Mouse (Mus musculus) G1E-ER4 (cell line): ENCODE measurements around the gene Pdss2. TPM values are rescaled to one million over a fixed set of nuclear protein-coding genes. Genes with fewer than 3 reads are reported as not detected.

Experiments
- GATA1 ChIP-seq: IDR thresholded peaks from one replicate; pipeline ENCODE4 v1.8.0; 2012; ENCODE audit warnings: low read length, inconsistent platforms
- polyA plus RNA-seq: library from polyadenylated mRNA; stranded (reverse); fragments of >175 nt; gene quantifications from 2 replicates; pipeline ENCODE4 v1.2.3, GENCODE M21; 2012

The Pdss2 gene
- polyA plus RNA-seq, 1 experiment = 4.2 TPM

DNA sequence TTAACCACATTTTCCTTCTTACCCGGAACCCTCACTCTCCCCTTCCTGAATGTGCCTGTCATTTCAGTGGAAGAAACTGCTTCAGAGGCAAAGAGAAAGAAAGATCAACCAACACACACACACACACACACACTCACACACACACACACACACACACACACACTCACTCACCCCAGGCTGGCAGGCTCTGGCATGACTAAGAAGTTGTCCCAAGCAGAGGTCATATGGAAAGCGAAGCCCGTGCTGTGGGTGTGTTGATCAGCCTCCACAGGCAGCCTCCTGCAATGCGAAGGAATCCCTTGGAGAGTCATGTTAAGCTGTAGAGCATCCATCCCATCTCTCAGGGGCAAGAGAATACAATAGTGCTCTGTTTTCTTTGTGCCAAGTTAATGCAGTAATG, 154.0 kb downstream of the Pdss2 start:
- TF ChIP-seq GATA1 = no peak

DNA sequence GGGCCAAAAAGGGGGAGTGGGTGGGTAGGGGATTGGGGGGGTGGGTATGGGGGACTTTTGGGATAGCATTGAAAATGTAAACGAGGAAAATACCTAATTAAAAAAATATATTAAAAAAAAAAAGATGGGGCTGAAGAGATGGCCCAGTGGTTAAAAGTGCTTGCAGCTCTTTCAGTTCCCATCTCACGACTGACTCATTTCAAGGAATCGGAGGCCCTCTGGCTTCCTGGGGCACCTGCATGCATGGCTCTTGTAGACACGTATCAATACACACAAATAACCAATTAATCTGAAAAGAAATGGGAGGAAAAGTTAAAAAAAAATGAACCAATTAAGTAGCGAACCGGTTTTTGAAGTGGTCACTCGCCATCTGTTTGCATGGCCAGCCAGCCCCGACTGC, 155.5 kb downstream of the Pdss2 start:
- no peak for TF ChIP-seq GATA1

DNA sequence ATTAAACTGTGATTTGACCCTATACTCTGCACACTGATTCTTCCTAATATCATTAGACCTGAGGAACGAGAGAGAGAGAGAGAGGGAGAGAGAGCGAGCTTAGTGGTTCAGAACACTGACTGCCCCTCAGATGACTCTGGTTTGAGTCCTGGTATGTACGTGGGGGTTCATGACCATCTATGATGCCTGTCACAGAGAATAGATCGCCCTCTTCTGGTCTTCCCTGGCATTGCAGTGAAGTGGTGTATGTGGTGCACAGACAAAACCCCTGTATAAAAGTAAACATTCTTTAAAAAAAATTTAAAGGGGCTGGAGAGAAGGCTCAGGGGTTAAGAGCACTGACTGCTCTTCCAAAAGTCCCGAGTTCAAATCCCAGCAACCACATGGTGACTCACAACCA, 157.0 kb downstream of the Pdss2 start:
- TF ChIP-seq GATA1 = no peak

DNA sequence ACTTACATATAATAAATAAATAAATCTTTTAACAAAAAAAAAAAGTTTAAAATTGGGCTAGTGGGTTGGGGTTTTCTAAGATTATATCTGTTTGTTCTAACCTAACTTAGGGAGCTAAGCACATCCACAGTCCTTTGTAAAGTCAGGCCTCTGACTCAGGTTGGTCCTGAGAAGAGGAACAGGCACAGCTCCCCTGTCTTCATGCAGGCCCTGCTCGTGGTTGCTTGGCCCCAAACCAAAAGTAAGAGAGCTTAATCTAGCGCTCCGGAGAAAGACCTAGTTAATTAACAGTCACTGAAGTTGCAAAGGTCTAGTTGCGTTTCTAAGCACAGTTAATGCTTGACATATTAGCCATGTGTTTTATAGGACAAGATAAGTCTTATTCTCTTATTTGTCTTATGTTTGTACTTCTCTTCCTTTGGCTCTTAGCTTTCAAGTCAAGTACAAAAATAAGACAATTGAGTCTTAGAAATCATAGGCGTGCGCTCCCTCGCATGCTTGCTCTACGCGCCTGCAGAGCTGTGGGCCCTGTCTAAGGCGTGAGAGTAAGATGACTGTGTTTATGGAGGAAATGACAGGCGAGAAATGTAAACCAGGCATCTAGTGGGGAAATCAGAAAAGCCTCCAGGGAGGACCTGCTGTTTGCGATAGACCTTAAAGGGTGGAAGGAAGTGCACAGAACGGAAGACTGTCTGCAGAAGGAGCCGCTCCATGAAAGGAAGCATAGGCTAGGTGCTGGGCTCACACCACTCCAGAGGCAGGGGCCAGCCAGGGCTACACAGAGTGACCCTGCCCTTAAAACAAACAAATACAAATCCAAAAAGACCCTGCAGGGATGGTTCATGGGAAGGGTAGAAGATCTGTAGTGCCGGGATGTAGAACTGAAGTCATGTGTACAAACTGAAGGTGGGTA, 157.7 kb downstream of the Pdss2 start:
- TF ChIP-seq GATA1 = no peak

DNA sequence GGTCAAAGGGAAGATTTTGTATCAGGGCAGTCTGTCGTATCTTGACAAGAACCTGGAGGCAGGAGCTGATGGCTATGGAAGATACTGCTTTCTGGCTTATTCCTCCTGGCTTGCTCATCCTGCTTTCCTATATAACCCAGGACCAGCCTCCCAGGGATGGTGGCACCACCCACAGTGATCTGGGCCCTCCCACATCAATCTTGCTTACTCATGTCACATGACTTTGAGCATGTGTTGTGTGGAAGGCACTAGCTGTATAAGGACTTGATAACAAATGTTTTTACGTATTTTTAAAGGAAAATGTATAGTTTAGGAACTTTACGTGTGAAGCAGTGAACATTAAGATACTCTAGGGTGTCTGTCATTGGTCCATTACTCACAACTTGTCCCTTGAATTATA, 161.4 kb downstream of the Pdss2 start:
- TF ChIP-seq GATA1 = no peak

DNA sequence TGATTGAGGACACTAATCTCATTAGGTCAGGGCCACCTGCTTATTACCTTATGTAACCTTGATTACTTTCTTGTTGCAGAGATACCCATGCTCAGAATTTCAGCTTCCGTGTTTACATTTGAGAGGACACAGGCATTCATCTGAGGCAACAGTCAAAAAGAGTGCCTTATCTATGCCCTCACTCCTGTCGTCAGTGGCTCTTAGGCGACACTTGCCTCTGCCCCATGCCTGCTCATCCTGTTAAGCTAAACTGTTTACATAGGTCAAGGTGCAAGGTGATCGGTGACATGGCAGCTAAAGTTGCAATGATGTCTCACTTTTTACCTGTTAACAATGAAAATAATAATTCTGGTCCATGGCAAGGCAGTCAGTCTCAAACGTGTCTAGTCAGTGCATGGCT, 163.3 kb downstream of the Pdss2 start:
- TF ChIP-seq GATA1 = no peak

DNA sequence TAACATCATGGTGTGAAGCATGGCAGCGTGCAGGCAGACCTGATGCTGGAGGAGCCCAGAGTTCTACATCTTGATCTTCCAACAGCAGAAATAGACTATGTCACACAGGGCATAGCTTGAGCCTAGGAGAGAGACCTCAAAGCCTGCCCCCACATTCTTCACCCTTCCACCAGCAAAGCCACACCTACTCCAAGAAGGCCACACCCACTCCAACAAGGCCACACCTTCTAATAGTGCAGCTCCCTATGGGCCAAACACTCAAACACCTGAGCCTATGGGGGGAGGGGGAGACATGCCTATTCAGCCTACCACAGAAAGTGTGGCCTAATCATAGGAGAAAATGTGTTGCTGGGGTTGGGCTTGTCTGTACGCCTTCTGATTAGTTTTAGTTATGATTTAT, 171.6 kb downstream of the Pdss2 start:
- no peak for TF ChIP-seq GATA1

DNA sequence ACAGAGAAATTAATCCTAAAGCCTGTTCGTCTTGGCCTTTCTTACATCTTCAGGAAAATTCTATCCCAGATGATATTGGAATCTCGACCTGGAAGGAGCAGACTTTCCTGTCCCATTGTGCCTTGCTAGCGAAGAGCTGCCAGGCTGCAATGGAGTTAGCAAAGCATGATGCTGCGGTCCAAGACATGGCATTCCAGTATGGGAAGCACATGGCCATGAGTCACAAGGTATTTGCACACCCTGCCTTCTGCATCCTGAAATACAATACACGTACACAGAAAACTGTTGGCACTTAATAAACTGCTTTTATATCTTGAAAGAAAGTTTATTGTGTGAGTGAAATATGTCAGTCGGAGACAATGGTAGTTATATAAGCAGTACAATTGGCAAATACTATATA, 172.5 kb downstream of the Pdss2 start:
- no peak for TF ChIP-seq GATA1

DNA sequence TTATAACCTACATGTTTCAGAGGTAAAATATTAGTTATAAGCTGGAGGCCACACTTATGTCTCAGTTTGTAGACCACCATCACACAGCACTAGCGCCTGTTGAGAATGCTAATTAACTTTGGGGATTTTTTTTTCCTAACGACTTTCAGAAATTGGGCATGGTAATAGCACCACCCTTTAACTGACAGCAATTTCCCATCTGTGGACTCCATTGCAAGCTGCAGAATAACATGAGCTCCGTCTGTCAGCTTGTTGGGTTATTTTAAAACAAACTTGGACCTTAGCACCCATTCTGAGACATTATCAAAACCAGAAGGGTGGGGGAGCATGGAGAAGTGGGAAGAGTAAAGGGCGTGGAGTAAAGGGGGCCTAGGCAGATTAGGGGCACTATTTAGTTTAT, 174.5 kb downstream of the Pdss2 start:
- no peak for TF ChIP-seq GATA1

DNA sequence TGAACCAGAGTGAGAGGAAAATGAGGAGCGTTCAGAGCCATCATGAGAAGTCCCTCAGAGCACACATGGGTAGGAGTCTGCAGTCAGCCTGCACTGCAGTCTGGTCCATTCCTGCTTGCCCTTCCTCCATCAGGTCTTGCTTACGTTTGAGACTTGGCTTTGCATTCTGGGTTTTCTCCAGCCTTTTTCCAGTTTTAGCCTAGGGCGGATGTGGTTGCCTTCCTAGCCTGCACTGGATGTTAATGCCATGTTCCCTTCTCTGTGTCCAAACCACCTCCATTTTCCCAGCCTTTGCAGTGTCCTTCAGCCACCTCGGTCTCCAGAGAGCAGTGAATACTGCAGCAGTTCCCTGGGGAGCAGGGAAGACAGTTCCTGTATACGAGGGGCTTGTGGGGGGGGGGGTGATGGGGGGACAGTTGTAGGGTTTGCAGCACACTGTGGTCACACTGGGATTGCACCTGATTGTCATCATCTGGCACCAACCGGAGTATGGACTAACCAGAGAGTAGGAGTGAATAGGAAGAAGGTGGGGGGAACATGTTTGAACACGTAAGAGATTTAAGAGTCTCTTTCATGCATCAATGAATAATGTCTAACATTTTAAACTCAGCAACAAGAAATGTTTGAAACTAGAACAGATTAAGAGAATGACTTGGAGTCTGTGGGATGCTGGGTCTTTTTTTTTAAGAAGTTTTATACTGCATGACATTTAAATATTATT, 178.5 kb downstream of the Pdss2 start:
- TF ChIP-seq GATA1 = no peak

DNA sequence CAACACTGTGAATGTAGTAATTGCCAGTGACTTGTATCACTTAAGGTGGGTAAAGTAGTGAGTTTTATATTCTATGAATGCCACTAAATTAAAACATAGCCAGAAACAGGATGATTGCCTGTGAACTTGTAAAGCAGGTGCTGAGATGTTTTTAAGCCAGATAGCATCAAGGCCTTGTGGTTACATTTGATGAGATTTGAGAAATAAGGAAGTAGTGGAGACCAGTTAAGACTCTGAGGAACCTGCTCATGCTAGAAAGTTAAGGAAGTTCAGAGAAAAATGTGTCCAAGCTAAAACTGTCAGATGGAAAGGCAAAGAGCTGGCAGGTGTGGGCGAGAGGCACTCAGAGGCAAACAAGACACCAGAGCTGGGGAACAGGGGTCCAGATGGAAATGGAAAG, 184.8 kb downstream of the Pdss2 start:
- TF ChIP-seq GATA1 = no peak

DNA sequence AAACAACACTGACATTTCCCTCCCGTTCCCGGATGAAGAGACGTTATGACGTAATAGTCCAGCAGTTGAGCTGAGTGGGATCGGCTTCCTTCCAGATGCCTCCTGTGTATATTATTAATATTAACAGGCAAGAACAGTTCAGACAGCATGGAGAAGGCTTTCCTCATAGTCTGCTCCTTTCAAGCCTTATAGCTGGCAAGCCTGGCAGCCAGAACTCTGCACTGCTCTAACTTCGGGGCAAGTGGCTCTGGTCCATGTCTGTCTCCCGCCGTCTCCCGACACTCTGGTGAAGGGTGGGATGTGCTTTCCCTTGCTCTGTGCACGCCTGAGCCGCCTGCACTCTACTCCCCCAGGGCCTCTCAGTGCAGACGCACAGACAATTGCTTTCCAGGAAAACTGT, 185.6 kb downstream of the Pdss2 start:
- TF ChIP-seq GATA1 = no peak

DNA sequence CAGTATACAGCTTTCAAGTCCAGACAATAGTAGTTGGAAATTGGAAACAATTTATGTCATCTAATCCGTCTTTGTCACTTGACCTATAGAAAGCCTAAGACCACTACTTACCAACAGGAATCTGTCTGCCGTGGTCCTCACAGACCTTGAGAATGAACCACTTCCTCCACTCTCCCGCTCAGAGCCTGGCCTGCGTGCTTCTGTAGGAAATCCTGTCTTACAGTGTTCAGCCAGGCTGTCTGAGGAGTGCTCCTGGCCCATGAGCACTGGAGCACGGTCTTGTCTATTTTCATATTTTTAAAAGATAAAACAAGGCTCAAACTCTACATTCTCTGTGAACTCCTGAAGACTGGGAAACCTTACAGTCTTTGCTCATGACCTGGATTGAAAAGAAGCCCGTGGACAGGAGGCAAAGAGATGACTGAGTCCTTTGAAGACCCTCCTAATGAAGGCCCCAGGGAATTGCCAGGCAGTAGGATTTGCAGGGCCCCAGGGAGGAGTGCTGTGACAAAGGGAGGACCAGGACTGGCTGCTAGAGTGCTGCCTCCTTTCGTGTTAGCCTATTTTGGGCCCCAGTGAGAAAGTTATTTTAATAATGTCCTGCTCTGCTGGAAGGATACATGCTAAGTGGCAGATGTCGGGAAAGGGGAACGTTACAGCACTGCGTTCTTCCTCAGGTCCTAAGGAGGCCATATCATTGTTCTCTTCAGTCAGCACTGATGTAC, 188.4 kb downstream of the Pdss2 start:
- no peak for TF ChIP-seq GATA1

DNA sequence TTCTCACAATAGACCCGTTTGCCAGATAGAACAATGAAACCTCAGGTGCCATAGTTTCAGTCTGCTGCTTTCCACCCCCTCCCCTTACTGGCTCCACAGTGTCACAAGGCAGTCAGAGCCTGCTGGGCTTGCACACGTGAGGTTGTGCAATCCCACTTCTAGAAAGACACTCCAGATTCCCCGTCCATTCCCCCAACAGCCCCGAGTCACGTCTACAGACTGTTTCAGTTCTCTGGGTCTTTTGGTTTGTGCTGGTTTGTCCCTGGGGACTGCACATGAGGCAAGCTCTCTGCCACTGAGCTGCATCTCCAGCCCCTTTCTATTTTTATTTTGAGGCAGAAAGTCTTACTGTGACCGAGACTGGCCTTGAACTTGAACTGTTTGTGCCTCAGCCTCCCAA, 196.1 kb downstream of the Pdss2 start:
- TF ChIP-seq GATA1 = no peak

DNA sequence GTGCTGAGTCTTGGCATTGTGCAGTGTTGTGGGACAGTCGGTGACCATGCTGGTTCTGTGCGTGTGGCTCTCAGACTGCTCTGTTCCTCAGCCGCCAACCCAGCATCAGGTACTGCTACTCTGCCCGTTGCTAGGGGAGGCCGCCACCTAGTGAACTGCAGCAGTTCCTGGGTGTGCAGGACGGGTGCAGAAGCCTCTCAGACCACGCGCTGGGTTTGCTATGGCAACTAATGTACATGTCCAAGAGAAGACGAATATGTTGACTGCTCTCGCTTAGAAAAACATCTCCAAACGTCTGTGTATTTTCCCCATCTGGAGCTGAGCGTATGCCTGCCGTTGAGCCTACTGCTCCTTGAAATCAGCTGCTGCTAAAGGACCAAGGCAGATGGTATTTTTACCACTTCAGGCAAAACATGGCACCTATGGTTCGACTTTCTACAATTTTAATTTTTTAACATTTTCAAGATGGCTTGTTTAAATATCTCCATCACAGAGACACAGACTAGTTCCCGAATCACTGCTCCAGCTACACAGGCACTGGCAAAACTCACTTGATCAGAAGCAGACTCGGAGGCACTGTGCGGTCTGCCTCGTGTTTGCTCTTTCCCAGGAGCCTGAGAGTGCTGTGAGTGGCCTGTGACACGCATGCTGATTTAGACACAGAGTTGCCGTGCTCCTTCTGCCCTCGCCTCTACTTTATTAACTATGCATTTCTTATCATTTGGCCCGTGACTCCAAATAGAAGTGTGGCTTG, 199.6 kb downstream of the Pdss2 start:
- no peak for TF ChIP-seq GATA1
